Mouse (Mus musculus) neural tube, embryonic 11.5 days (tissue): ENCODE measurements around the gene Slc36a1. TPM values are rescaled to one million over a fixed set of nuclear protein-coding genes. Genes with fewer than 3 reads are reported as not detected.

Experiments
- ATAC-seq: fragments of 200-750 bp; cut with Nextera tagmentation; 2 replicates; pipeline ENCODE4 v1.8.0; 2017; ENCODE audit warnings: moderate number of reproducible peaks, mild to moderate bottlenecking, moderate TSS enrichment, moderate library complexity; ENCODE audit not compliant: insufficient read depth, low FRiP score, low TSS enrichment
- DNase-seq: peaks from one replicate; pipeline ENCODE4 v3.0.0-alpha.2; 2015; ENCODE audit warnings: low spot score
- H3K27ac ChIP-seq: fragments of 300-500 bp; sonication (generic); 2 replicates; pipeline ENCODE4 v1.5.1; 2014; ENCODE audit warnings: low read depth, mild to moderate bottlenecking, low read length
- H3K27me3 ChIP-seq: fragments of 300-500 bp; sonication (generic); 2 replicates; pipeline ENCODE4 v1.6.1; 2014; ENCODE audit warnings: mild to moderate bottlenecking, low read length, mixed read lengths; ENCODE audit not compliant: control insufficient read depth, insufficient read depth
- H3K36me3 ChIP-seq: fragments of 300-500 bp; sonication (generic); 2 replicates; pipeline ENCODE4 v1.6.1; 2014; ENCODE audit warnings: mild to moderate bottlenecking, low read length, moderate library complexity, mixed read lengths; ENCODE audit not compliant: control insufficient read depth, insufficient read depth
- H3K4me1 ChIP-seq: fragments of 300-500 bp; sonication (generic); 2 replicates; pipeline ENCODE4 v1.6.1; 2014; ENCODE audit warnings: low read length, mixed read lengths; ENCODE audit not compliant: control insufficient read depth, insufficient read depth
- H3K4me2 ChIP-seq: fragments of 300-500 bp; sonication (generic); 2 replicates; pipeline ENCODE4 v1.6.1; 2014; ENCODE audit warnings: low read depth, mild to moderate bottlenecking, moderate library complexity
- H3K4me3 ChIP-seq: fragments of 300-500 bp; sonication (generic); 2 replicates; pipeline ENCODE4 v1.5.1; 2014; ENCODE audit warnings: low read depth, low read length
- H3K9ac ChIP-seq: fragments of 300-500 bp; sonication (generic); 2 replicates; pipeline ENCODE4 v1.6.1; 2014; ENCODE audit warnings: mild to moderate bottlenecking, low read length
- H3K9me3 ChIP-seq: fragments of 300-500 bp; sonication (generic); 2 replicates; pipeline ENCODE4 v1.6.1; 2016; ENCODE audit warnings: low read length; ENCODE audit not compliant: control insufficient read depth
- WGBS: fragments of 180-500 bp; shearing (Covaris S2); extraction: QIAGEN DNeasy Blood & Tissue Kit; methylation state at CpG from one replicate; pipeline ENCODE4 v1.1.7; 2014; 5-methylcytosine and 5-hydroxymethylcytosine counted together
- polyA plus RNA-seq: library from polyadenylated mRNA; unstranded; fragments of >200 nt; fragmentation: Nextera tagmentation; extraction: Ambion mirVana; gene quantifications from 2 replicates; pipeline ENCODE4 v1.2.1, GENCODE M21; 2014

Slc36a1 gene
- polyA plus RNA-seq, 1 experiment from 2014 or later = 2.6 TPM

DNA sequence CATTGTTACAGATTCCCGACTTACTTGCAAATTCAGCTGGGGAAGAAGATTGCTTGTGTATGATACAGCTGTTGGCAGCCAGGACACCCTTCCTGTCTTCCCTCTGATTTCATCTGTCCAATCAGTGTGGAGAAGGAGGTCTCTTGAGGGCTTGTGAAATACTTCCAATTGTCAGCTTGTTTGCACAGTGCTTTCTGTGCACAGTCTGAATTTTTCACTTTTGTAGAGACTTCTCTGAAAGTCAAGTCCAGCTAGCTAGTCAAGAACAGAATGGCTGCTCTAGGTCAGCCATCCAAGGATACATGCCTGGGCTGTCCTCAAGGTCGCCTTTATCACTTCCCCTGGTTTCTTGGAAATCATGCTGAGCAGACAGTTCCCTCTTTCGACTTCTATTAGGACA, 10.8 kb downstream of the Slc36a1 start:
- DNase-seq (no peak), ATAC-seq (no peak)
- H3K4me2 ChIP-seq = no peak overlapping the region
- H3K9ac ChIP-seq = no peak overlapping the region
- H3K4me1 ChIP-seq = no peaks in the 10 kb centered on the region
- no peak overlapping the region for H3K4me3 ChIP-seq
- H3K27ac ChIP-seq = no peak overlapping the region
- WGBS = 87% methylated on average over 3 of the region's 3 CpGs
- H3K36me3 ChIP-seq = no peaks in the 10 kb centered on the region; the same call in 1 of the 2 replicates
- H3K9me3 ChIP-seq = no peaks in the 10 kb centered on the region
- no peaks in the 10 kb centered on the region for H3K27me3 ChIP-seq

GRCm38 (mm10) chr11:55216061-55216460, 11.9 kb downstream of the Slc36a1 start:
- H3K9me3 ChIP-seq = no peaks in the 10 kb centered on the region
- no peak for DNase-seq
- H3K36me3 ChIP-seq = no peaks in the 10 kb centered on the region; the same call in 1 of the 2 replicates
- H3K4me3 ChIP-seq = no peak overlapping the region
- ATAC-seq = no peak
- no peak overlapping the region for H3K27ac ChIP-seq
- H3K4me1 ChIP-seq = no peaks in the 10 kb centered on the region
- H3K9ac ChIP-seq = no peak overlapping the region
- H3K27me3 ChIP-seq = no peaks in the 10 kb centered on the region
- WGBS = 92% methylated on average over 3 of the region's 4 CpGs
- no peak overlapping the region for H3K4me2 ChIP-seq

- no peak overlapping the region for H3K9ac ChIP-seq
- 91% methylated on average over 13 of the region's 13 CpGs for WGBS
- H3K9me3 ChIP-seq = no peaks in the 10 kb centered on the region
- no peaks in the 10 kb centered on the region for H3K27me3 ChIP-seq
- no peak overlapping the region for H3K4me2 ChIP-seq
- no peak overlapping the region for H3K4me3 ChIP-seq
- no peak for DNase-seq
- H3K36me3 ChIP-seq = no peaks in the 10 kb centered on the region; the same call in 1 of the 2 replicates
- no peak overlapping the region for H3K27ac ChIP-seq
- H3K4me1 ChIP-seq = no peaks in the 10 kb centered on the region
- no peak for ATAC-seq
Measured at GRCm38 (mm10) chr11:55216830-55217229, 12.7 kb downstream of the Slc36a1 start.

DNA sequence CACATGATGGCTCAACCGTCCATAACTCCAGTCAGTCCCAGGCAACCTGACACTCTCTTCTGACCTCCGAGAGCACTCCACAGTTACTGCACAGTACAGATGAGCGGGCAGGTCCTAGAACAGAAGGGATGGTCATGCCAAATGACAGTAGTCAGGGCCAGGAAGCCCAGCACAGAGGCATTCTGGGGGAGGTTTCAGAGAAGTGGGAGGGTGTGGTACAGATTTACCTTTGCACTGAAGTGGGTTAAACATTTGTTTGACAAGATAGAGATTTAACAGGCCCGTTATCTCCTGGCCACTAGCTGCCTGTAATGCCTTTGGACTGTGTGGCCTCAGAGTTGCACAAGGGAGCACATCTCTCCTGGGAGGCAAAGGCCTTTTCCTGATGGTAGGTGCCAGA, 13.3 kb downstream of the Slc36a1 start:
- no peak overlapping the region for H3K27ac ChIP-seq
- no peak overlapping the region for H3K4me2 ChIP-seq
- H3K4me3 ChIP-seq = no peak overlapping the region
- H3K27me3 ChIP-seq = no peaks in the 10 kb centered on the region
- no peaks in the 10 kb centered on the region for H3K9me3 ChIP-seq
- no peak overlapping the region for H3K9ac ChIP-seq
- H3K36me3 ChIP-seq = no peaks in the 10 kb centered on the region; the same call in 1 of the 2 replicates
- DNase-seq (no peak), ATAC-seq (no peak)
- WGBS = 89% methylated on average over 4 of the region's 4 CpGs
- H3K4me1 ChIP-seq = no peaks in the 10 kb centered on the region

DNA sequence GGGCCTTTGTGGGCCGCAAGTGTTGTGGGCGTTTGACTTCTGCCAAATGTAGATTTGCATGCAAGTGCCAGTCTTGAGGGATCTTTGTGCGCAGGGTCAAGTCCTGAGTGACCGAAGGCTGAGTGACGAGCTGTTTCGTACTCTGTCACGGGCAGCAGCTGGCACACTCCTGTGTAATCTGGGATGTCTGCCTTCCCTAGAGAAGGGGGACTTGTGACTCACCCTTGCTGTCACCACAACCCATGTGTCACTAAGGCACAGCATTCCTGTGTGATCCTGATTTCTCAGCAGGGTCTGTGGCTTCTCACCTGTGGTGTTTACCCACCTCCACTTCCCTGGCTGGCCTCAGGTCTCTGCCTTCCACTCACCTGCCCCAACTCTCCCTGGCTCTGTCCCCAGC, 13.7 kb downstream of the Slc36a1 start:
- DNase-seq (no peak), ATAC-seq (no peak)
- Histone ChIP-seq H3K36me3 (no peaks in the 10 kb centered on the region; the same call in 1 of the 2 replicates), H3K4me3 (no peak overlapping the region), H3K4me1 (no peaks in the 10 kb centered on the region), H3K9ac (no peak overlapping the region), H3K4me2 (no peak overlapping the region), H3K9me3 (no peaks in the 10 kb centered on the region), H3K27ac (no peak overlapping the region), H3K27me3 (no peaks in the 10 kb centered on the region)
- WGBS = 91% methylated on average over 7 of the region's 7 CpGs

GRCm38 (mm10) chr11:55218473-55218872, 14.3 kb downstream of the Slc36a1 start:
- 93% methylated on average over 3 of the region's 3 CpGs for WGBS
- DNase-seq = no peak

DNA sequence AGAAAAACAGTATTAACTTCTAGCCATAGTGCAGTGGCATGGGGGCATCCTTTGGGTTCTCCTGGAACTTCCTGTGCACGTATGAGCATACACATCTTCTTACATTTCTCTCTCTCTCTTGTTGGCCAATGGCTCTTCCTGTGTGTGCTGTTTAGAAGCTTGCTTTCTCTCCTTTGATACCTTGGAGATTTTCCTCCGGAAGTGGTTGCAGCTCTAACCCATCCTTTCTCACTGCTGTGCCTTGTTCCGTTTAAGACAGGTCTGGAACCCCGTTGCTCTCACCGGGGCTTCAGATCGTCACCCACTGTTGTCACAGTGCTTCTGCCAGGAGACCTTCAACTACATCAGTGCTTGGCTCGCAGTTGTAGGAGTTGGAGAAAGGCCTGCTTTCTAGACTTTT, 17.2 kb downstream of the Slc36a1 start:
- Histone ChIP-seq H3K4me1 (no peaks in the 10 kb centered on the region), H3K9ac (no peak overlapping the region), H3K27me3 (no peaks in the 10 kb centered on the region), H3K36me3 (no peaks in the 10 kb centered on the region; the same call in 1 of the 2 replicates), H3K9me3 (no peaks in the 10 kb centered on the region), H3K4me3 (no peak overlapping the region), H3K4me2 (no peak overlapping the region), H3K27ac (no peak overlapping the region)
- 86% methylated on average over 7 of the region's 7 CpGs for WGBS
- DNase-seq = no peak
- no peak for ATAC-seq

More at GRCm38 (mm10) chr11:55218473-55218872, 14.3 kb downstream of the Slc36a1 start:
- no peak overlapping the region for H3K4me2 ChIP-seq
- ATAC-seq = no peak
- H3K9ac ChIP-seq = no peak overlapping the region
- H3K4me3 ChIP-seq = no peak overlapping the region
- H3K27me3 ChIP-seq = no peaks in the 10 kb centered on the region
- H3K9me3 ChIP-seq = no peaks in the 10 kb centered on the region
- H3K4me1 ChIP-seq = no peaks in the 10 kb centered on the region
- H3K27ac ChIP-seq = no peak overlapping the region
- no peaks in the 10 kb centered on the region; the same call in 1 of the 2 replicates for H3K36me3 ChIP-seq

GRCm38 (mm10) chr11:55231034-55231433, 26.9 kb downstream of the Slc36a1 start:
- no peak for DNase-seq
- Histone ChIP-seq H3K36me3 (no peaks in the 10 kb centered on the region), H3K4me1 (no peaks in the 10 kb centered on the region), H3K27me3 (no peaks in the 10 kb centered on the region), H3K27ac (no peak overlapping the region), H3K9me3 (no peaks in the 10 kb centered on the region), H3K4me3 (no peak overlapping the region), H3K9ac (no peak overlapping the region), H3K4me2 (no peak overlapping the region)
- no peak for ATAC-seq
- WGBS = 94% methylated on average over 6 of the region's 6 CpGs

- ATAC-seq (no peak), DNase-seq (no peak)
- WGBS = 90% methylated on average over 7 of the region's 7 CpGs
- Histone ChIP-seq H3K27ac (no peak overlapping the region), H3K36me3 (no peaks in the 10 kb centered on the region), H3K4me1 (no peaks in the 10 kb centered on the region), H3K4me2 (no peak overlapping the region), H3K27me3 (no peaks in the 10 kb centered on the region), H3K9ac (no peak overlapping the region), H3K4me3 (no peak overlapping the region), H3K9me3 (no peaks in the 10 kb centered on the region)
Measured at GRCm38 (mm10) chr11:55234288-55234687, 30.1 kb downstream of the Slc36a1 start.
